Mouse (Mus musculus): ENCODE results near the gene Fam228b. TPM values are rescaled to one million over a fixed set of nuclear protein-coding genes. Genes with fewer than 3 reads are reported as not detected.
"Not testable (repeated sequence)": the region's sequence is repeated elsewhere in the genome, so short reads cannot be mapped to it uniquely, and the experiment has no call there.

Gene Fam228b
- 1.1 and 1.3 TPM in 2 replicates for polyA plus RNA-seq (2015; fragmentation: Nextera tagmentation; extraction: Ambion mirVana)

- H3K27ac ChIP-seq (ENCODE audit: low read length): peak within 1 kb of the TSS; percentile 84
- no peaks in the 10 kb centered on the region for H3K36me3 ChIP-seq (ENCODE audit: control insufficient read depth, insufficient read depth, low read length)
- no peaks in the 10 kb centered on the region for H3K27me3 ChIP-seq (replicated peaks; ENCODE audit: control insufficient read depth, insufficient read depth, low read length)
- 2% methylated on average over 61 of the region's 61 CpGs for WGBS
- peak within 1 kb of the TSS; percentile 72 for H3K4me3 ChIP-seq (ENCODE audit: low read length)
- H3K9me3 ChIP-seq (ENCODE audit: control insufficient read depth, low read length): no peaks in the 10 kb centered on the region
- ATAC-seq: peak; percentile 100
- H3K4me1 ChIP-seq (ENCODE audit: control insufficient read depth, insufficient read depth, low read length): peaks cover 5% of the 10 kb centered on the region; the same call in 1 of the 2 replicates
- peak within 1 kb of the TSS; percentile 91 for H3K9ac ChIP-seq (ENCODE audit: low read depth, low read length)
- peak within 1 kb of the TSS; percentile 86 for H3K4me2 ChIP-seq (ENCODE audit: low read depth, low read length)
Measured at GRCm38 (mm10) chr12:4768492-4769332, at the start of gene Fam228b, which contains the start of gene Pfn4. Gene Fam228b, minus strand, starts transcription at chr12:4769267. Gene Pfn4, plus strand, starts transcription at chr12:4769022.

GRCm38 (mm10) chr12:4817361-4818101 lies 48.5 kb upstream of the Fam228b start, which contains the start of gene Sf3b6:
Gene Sf3b6, plus strand, starts transcription at chr12:4817544.
- peak; percentile 99 for ATAC-seq
- no peaks in the 10 kb centered on the region for H3K9me3 ChIP-seq (ENCODE audit: control insufficient read depth, low read length)

GRCm38 (mm10) chr12:4816680-4817360 lies 47.8 kb upstream of the Fam228b start:
- H3K36me3 ChIP-seq (ENCODE audit: control insufficient read depth, insufficient read depth, low read length): peaks cover 8% of the 10 kb centered on the region; the same call in 1 of the 2 replicates
- peak overlapping the region; percentile 92 for H3K27ac ChIP-seq (ENCODE audit: low read length)
- peaks cover 12% of the 10 kb centered on the region; the same call in 1 of the 2 replicates for H3K4me1 ChIP-seq (ENCODE audit: control insufficient read depth, insufficient read depth, low read length)
- peak overlapping the region; percentile 76 for H3K9ac ChIP-seq (ENCODE audit: low read depth, low read length)
- H3K9me3 ChIP-seq (ENCODE audit: control insufficient read depth, low read length): no peaks in the 10 kb centered on the region
- ATAC-seq: peak; percentile 19
- WGBS: 6% methylated on average over 24 of the region's 24 CpGs
- H3K27me3 ChIP-seq (replicated peaks; ENCODE audit: control insufficient read depth, insufficient read depth, low read length): no peaks in the 10 kb centered on the region
- H3K4me2 ChIP-seq (ENCODE audit: low read depth, low read length): peak overlapping the region; percentile 82
- H3K4me3 ChIP-seq (ENCODE audit: low read length): peak overlapping the region; percentile 88

More at GRCm38 (mm10) chr12:4817361-4818101, 48.5 kb upstream of the Fam228b start, which contains the start of gene Sf3b6:
- H3K4me2 ChIP-seq (ENCODE audit: low read depth, low read length): peak within 1 kb of the TSS; percentile 82
- H3K27ac ChIP-seq (ENCODE audit: low read length): peak within 1 kb of the TSS; percentile 92
- peaks cover 8% of the 10 kb centered on the region; the same call in 1 of the 2 replicates for H3K36me3 ChIP-seq (ENCODE audit: control insufficient read depth, insufficient read depth, low read length)
- peaks cover 11% of the 10 kb centered on the region; the same call in 1 of the 2 replicates for H3K4me1 ChIP-seq (ENCODE audit: control insufficient read depth, insufficient read depth, low read length)
- peak within 1 kb of the TSS; percentile 76 for H3K9ac ChIP-seq (ENCODE audit: low read depth, low read length)
- peak within 1 kb of the TSS; percentile 88 for H3K4me3 ChIP-seq (ENCODE audit: low read length)
- H3K27me3 ChIP-seq (replicated peaks; ENCODE audit: control insufficient read depth, insufficient read depth, low read length): no peaks in the 10 kb centered on the region
- WGBS: under 1% methylated on average over 49 of the region's 49 CpGs

GRCm38 (mm10) chr12:4813636-4814035 lies 44.6 kb upstream of the Fam228b start:
- 76% methylated on average over 4 of the region's 4 CpGs for WGBS
- Histone ChIP-seq H3K36me3 (ENCODE audit: control insufficient read depth, insufficient read depth, low read length) (no peaks in the 10 kb centered on the region), H3K27me3 (replicated peaks; ENCODE audit: control insufficient read depth, insufficient read depth, low read length) (no peaks in the 10 kb centered on the region), H3K4me2 (ENCODE audit: low read depth, low read length) (no peak overlapping the region), H3K9me3 (ENCODE audit: control insufficient read depth, low read length) (no peaks in the 10 kb centered on the region; the same call in 1 of the 2 replicates), H3K27ac (ENCODE audit: low read length) (no peak overlapping the region), H3K4me3 (ENCODE audit: low read length) (no peak overlapping the region), H3K4me1 (ENCODE audit: control insufficient read depth, insufficient read depth, low read length) (peaks cover 10% of the 10 kb centered on the region; the same call in 1 of the 2 replicates), H3K9ac (ENCODE audit: low read depth, low read length) (no peak overlapping the region)
- ATAC-seq: no peak

- no peak; the same call in 1 of the 2 replicates for ATAC-seq
- no peaks in the 10 kb centered on the region for H3K27me3 ChIP-seq (replicated peaks; ENCODE audit: control insufficient read depth, insufficient read depth, low read length)
- no peaks in the 10 kb centered on the region; the same call in 1 of the 2 replicates for H3K9me3 ChIP-seq (ENCODE audit: control insufficient read depth, low read length)
- H3K9ac ChIP-seq (ENCODE audit: low read depth, low read length): no peak overlapping the region
- H3K4me3 ChIP-seq (ENCODE audit: low read length): no peak overlapping the region
- no peak overlapping the region for H3K4me2 ChIP-seq (ENCODE audit: low read depth, low read length)
- 34% methylated on average over 3 of the region's 3 CpGs for WGBS
- no peak overlapping the region for H3K27ac ChIP-seq (ENCODE audit: low read length)
- peaks cover 6% of the 10 kb centered on the region; the same call in 1 of the 2 replicates for H3K4me1 ChIP-seq (ENCODE audit: control insufficient read depth, insufficient read depth, low read length)
- no peaks in the 10 kb centered on the region for H3K36me3 ChIP-seq (ENCODE audit: control insufficient read depth, insufficient read depth, low read length)
Measured at GRCm38 (mm10) chr12:4811705-4812104, 42.6 kb upstream of the Fam228b start.

- Histone ChIP-seq H3K27me3 (replicated peaks; ENCODE audit: control insufficient read depth, insufficient read depth, low read length) (no peaks in the 10 kb centered on the region), H3K36me3 (ENCODE audit: control insufficient read depth, insufficient read depth, low read length) (no peaks in the 10 kb centered on the region), H3K4me1 (ENCODE audit: control insufficient read depth, insufficient read depth, low read length) (0 out of 2 replicates have a peak, but pooled peaks cover 2% of the 10 kb centered on the region), H3K9ac (ENCODE audit: low read depth, low read length) (no peak overlapping the region), H3K4me2 (ENCODE audit: low read depth, low read length) (no peak overlapping the region), H3K4me3 (ENCODE audit: low read length) (no peak overlapping the region), H3K27ac (ENCODE audit: low read length) (no peak overlapping the region), H3K9me3 (ENCODE audit: control insufficient read depth, low read length) (no peaks in the 10 kb centered on the region; the same call in 1 of the 2 replicates)
- ATAC-seq: no peak
- 77% methylated on average over 4 of the region's 4 CpGs for WGBS
Measured at GRCm38 (mm10) chr12:4811036-4811435, 42.0 kb upstream of the Fam228b start.

- not testable (repeated sequence) for H3K4me3 ChIP-seq (ENCODE audit: low read length); H3K36me3 ChIP-seq (ENCODE audit: control insufficient read depth, insufficient read depth, low read length); ATAC-seq; H3K9ac ChIP-seq (ENCODE audit: low read depth, low read length); H3K27ac ChIP-seq (ENCODE audit: low read length); H3K27me3 ChIP-seq (replicated peaks; ENCODE audit: control insufficient read depth, insufficient read depth, low read length); H3K9me3 ChIP-seq (ENCODE audit: control insufficient read depth, low read length); H3K4me1 ChIP-seq (ENCODE audit: control insufficient read depth, insufficient read depth, low read length); H3K4me2 ChIP-seq (ENCODE audit: low read depth, low read length)
- 61% methylated on average over 6 of the region's 6 CpGs for WGBS
Measured at GRCm38 (mm10) chr12:4797471-4797870, 28.4 kb upstream of the Fam228b start.

- no peak overlapping the region for H3K9ac ChIP-seq (ENCODE audit: low read depth, low read length)
- no peak overlapping the region for H3K27ac ChIP-seq (ENCODE audit: low read length)
- no peaks in the 10 kb centered on the region for H3K4me1 ChIP-seq (ENCODE audit: control insufficient read depth, insufficient read depth, low read length)
- H3K36me3 ChIP-seq (ENCODE audit: control insufficient read depth, insufficient read depth, low read length): no peaks in the 10 kb centered on the region
- H3K4me2 ChIP-seq (ENCODE audit: low read depth, low read length): no peak overlapping the region
- WGBS: 80% methylated on average over 1 of the region's 1 CpGs
- H3K9me3 ChIP-seq (ENCODE audit: control insufficient read depth, low read length): no peaks in the 10 kb centered on the region
- H3K4me3 ChIP-seq (ENCODE audit: low read length): no peak overlapping the region
- no peaks in the 10 kb centered on the region for H3K27me3 ChIP-seq (replicated peaks; ENCODE audit: control insufficient read depth, insufficient read depth, low read length)
- ATAC-seq: no peak
Measured at GRCm38 (mm10) chr12:4793718-4794117, 24.7 kb upstream of the Fam228b start.

Measured in intestine, embryonic 16.5 days (tissue).